27 mouse cellular contexts compared by ENCODE assay signal in genomic region chr2:65541781-65542180, GRCm38 (mm10). TPM values are rescaled to one million over a fixed set of nuclear protein-coding genes. Genes with fewer than 3 reads are reported as not detected.
"Had no signal": no experiment of that assay in that cellular context is flagged by ENCODE, and none has a peak within 500 bp of the region (broad histone marks: within the 10 kb centered on the region; RNA-seq: fewer than 3 reads in every experiment).

No protein-coding gene starts in this region.

- H3K9ac ChIP-seq: heart, embryonic 13.5 days; heart, embryonic 15.5 days; hindbrain, embryonic 13.5 days; hindbrain, embryonic 15.5 days; limb, embryonic 13.5 days; limb, embryonic 15.5 days; liver, embryonic 12.5 days; liver, embryonic 14.5 days had no signal

- DNase-seq: gastrocnemius, postnatal 14 days; gastrocnemius, postnatal 36 days; heart, adult 11 months; heart, adult 2 months; heart, postnatal 14 days; heart, postnatal 36 days; kidney, adult 18-20 months; kidney, adult 8-10 months; kidney, postnatal 10 days; kidney, postnatal 25 days; kidney, postnatal 4 days; layer of hippocampus, postnatal 36 days; left cerebral cortex, postnatal 4 days; lung, adult 18-20 months had no signal

- H3K27me3 ChIP-seq: heart, embryonic 13.5 days; heart, embryonic 15.5 days; hindbrain, embryonic 13.5 days; hindbrain, embryonic 15.5 days; limb, embryonic 13.5 days; limb, embryonic 15.5 days; liver, embryonic 12.5 days had no signal

- H3K9me3 ChIP-seq: heart, embryonic 13.5 days; heart, embryonic 15.5 days; hindbrain, embryonic 13.5 days; hindbrain, embryonic 15.5 days; limb, embryonic 13.5 days; limb, embryonic 15.5 days; liver, embryonic 12.5 days had no signal

- H3K27ac ChIP-seq: heart, adult 2 months; heart, embryonic 13.5 days; heart, embryonic 15.5 days; hindbrain, embryonic 13.5 days; hindbrain, embryonic 15.5 days; hindbrain, postnatal 0 days; layer of hippocampus, adult 2 months; limb, embryonic 13.5 days; limb, embryonic 15.5 days; liver, embryonic 12.5 days; liver, embryonic 14.5 days had no signal

- ATAC-seq: hindbrain, postnatal 0 days; intestine, postnatal 0 days; liver, embryonic 12.5 days had no signal

- H3K4me3 ChIP-seq: heart, adult 2 months; heart, embryonic 13.5 days; heart, embryonic 15.5 days; hindbrain, embryonic 13.5 days; hindbrain, embryonic 15.5 days; layer of hippocampus, adult 2 months; limb, embryonic 13.5 days; limb, embryonic 15.5 days; liver, embryonic 12.5 days had no signal

- H3K36me3 ChIP-seq: heart, embryonic 13.5 days; heart, embryonic 15.5 days; hindbrain, embryonic 13.5 days; hindbrain, embryonic 15.5 days; limb, embryonic 13.5 days; limb, embryonic 15.5 days; liver, embryonic 12.5 days had no signal

- H3K4me2 ChIP-seq: heart, embryonic 11.5 days; heart, embryonic 13.5 days; heart, embryonic 15.5 days; hindbrain, embryonic 13.5 days; hindbrain, embryonic 15.5 days; limb, embryonic 13.5 days; limb, embryonic 15.5 days; liver, embryonic 12.5 days had no signal

- H3K4me1 ChIP-seq: limb, embryonic 15.5 days; liver, embryonic 12.5 days had no signal

RNA-seq across cellular contexts. Expression of gene Scn3a, which starts 25.6 kb away (rescaled TPM):
- total RNA-seq: hematopoietic stem cell, adult 5-6 weeks had no signal
